Mouse (Mus musculus): Measurements from ENCODE around the gene Hagh. TPM values are rescaled to one million over a fixed set of nuclear protein-coding genes. Genes with fewer than 3 reads are reported as not detected.

Gene Hagh
- polyA plus RNA-seq (2012), result 23.5 and 28.8 TPM in 2 replicates

DNA sequence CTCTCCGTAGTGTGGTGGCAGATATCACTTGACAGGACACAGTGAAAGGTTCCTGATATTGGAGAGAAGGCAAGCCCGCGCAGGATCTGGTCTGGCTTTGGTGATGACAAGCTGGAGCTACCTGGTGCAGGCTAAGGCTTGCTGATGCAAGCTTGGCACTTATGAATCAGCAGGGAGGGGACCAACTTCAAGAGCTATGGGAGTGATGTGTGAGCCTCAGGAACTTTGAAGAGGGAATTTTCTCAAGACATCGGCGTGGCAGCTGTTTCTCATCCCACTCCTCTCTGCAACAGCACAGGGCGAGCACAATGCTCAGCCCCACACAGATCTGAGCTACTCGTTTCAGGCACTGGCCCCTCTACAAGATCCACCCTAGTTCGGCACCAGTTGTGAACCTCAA is at the start of gene Hagh:
TSS of gene Hagh (plus strand) at position 302 of the 400 bp plus-strand sequence.

GRCm38 (mm10) chr17:24803952-24804951 is 35.7 kb upstream of the Hagh start, which contains the start of gene Meiob:
Gene Meiob, plus strand, starts transcription at chr17:24804289.

GRCm38 (mm10) chr17:24850065-24850772 is 10.3 kb downstream of the Hagh start, which contains the start of gene Fahd1:
Gene Fahd1, minus strand, starts transcription at chr17:24850364.

GRCm38 (mm10) chr17:24865776-24866175 is 25.8 kb downstream of the Hagh start, which contains the start of gene Igfals:
Gene Igfals, plus strand, starts transcription at chr17:24865997.

DNA sequence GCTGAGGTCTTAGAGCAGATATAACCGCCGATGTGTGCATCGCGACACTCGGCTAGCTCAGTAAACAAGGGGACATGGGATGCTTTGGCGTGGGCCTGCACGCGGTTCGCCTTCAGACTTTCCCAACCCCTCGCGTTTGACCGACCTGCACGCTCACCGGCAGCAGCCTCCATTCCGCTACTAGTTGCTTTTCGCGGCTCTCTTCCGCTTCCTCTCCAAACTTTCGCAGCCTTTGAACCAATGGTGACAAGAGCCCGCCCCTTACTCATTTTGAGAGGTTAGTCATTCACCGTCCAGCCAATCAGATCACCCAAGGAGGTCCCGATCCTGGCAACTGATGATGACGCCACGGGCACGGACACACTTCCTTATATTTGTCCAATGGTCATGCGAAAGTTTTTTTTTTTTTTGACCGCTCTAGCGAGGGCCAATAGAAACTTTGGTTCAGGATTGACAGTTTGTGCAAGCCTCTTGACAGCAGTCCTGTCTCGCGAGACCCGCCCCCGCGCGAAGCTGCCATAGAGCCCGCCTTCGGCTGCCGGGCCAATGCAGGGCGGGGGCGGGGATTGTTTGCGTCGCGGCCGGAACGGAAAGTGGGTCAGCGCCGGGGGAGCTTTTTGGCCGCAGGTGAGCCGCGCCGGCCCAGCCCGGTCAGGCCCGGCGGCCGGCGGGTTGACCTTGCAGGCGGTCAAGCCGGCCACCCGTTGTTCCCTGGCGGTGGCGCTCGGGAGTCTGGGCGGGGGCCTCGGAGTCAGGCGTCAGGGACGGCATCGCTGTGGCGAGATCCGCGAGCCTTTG is 46.4 kb downstream of the Hagh start, which contains the start of the genes Nubp2 and Spsb3:
TSS of gene Nubp2 (minus strand) at position 216 of the 798 bp plus-strand sequence.
TSS of gene Spsb3 (plus strand) at position 510 of the 798 bp plus-strand sequence.

DNA sequence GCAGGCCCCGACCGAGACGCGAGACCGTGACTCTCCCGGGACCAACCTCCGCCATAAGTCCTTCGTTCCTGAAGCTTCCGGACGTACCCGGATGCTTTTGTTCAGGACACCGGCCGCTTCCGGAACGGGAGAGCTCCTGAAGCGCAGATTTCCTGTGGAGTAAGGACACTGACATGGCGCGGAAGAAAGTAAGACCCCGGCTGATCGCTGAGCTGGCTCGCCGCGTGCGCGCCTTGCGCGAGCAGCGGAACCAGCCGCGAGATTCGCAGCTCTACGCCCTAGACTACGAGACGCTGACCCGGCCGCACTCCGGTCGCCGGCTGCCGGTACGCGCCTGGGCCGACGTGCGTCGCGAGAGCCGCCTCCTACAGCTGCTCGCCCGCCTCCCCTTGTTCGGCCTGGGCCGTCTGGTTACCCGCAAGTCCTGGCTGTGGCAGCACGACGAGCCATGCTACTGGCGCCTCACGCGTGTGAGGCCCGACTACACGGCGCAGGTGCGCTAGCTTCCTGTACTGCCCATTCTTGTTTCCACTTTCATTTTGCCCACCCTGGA is 55.1 kb downstream of the Hagh start, which contains the start of the genes Eme2 and Mrps34:
TSS of gene Eme2 (minus strand) at position 93 of the 553 bp plus-strand sequence.
TSS of gene Mrps34 (plus strand) at position 122 of the 553 bp plus-strand sequence.

GRCm38 (mm10) chr17:24896241-24896992 is 56.5 kb downstream of the Hagh start, which contains the start of gene Nme3:
Gene Nme3, plus strand, starts transcription at chr17:24896500.

Other genes with a start within 250 kb of the Hagh start
- gene Tsc2, start 207.5 kb upstream of the Hagh start, polyA plus RNA-seq (2012), result 54.9 and 75.1 TPM in 2 replicates
- 13.1 and 14.7 TPM in 2 replicates for gene Nthl1, start 207.5 kb upstream of the Hagh start, polyA plus RNA-seq (2012)
- gene Slc9a3r2, start 189.8 kb upstream of the Hagh start, polyA plus RNA-seq (2012), result 6.3 and 8.8 TPM in 2 replicates
- 1.1 and 1.8 TPM in 2 replicates for gene Npw, start 181.7 kb upstream of the Hagh start, polyA plus RNA-seq (2012)
- gene Zfp598, start 170.5 kb upstream of the Hagh start, polyA plus RNA-seq (2012), result 115 and 133 TPM in 2 replicates
- 0.09 and 0.17 TPM in 2 replicates for gene Syngr3, start 150.2 kb upstream of the Hagh start, polyA plus RNA-seq (2012)
- 83.1 and 98.4 TPM in 2 replicates for gene Gfer, start 144.0 kb upstream of the Hagh start, polyA plus RNA-seq (2012)
- gene Noxo1, start 143.9 kb upstream of the Hagh start, polyA plus RNA-seq (2012), result 1.4 and 1.9 TPM in 2 replicates
- gene Tbl3, start 132.5 kb upstream of the Hagh start, polyA plus RNA-seq (2012), result 27.5 and 29.5 TPM in 2 replicates
- 0.10 and 0.29 TPM in 2 replicates for gene Rnf151, start 122.1 kb upstream of the Hagh start, polyA plus RNA-seq (2012)
- 3,004 and 3,175 TPM in 2 replicates for gene Rps2, start 122.0 kb upstream of the Hagh start, polyA plus RNA-seq (2012)
- gene Ndufb10, start 115.7 kb upstream of the Hagh start, polyA plus RNA-seq (2012), result 406 and 479 TPM in 2 replicates
- 0.62 and 0.84 TPM in 2 replicates for gene Rpl3l, start 112.3 kb upstream of the Hagh start, polyA plus RNA-seq (2012)
- 41.5 and 68.8 TPM in 2 replicates for gene Msrb1, start 103.5 kb upstream of the Hagh start, polyA plus RNA-seq (2012)
- 0.26 and 0.34 TPM in 2 replicates for gene Hs3st6, start 87.2 kb upstream of the Hagh start, polyA plus RNA-seq (2012)
- gene Meiob, start 35.9 kb upstream of the Hagh start, polyA plus RNA-seq (2012), result not detected in 2 replicates
- 4.0 and 4.1 TPM in 2 replicates for gene Fahd1, start 10.2 kb downstream of the Hagh start, polyA plus RNA-seq (2012)
- 0.05 and 0.10 TPM in 2 replicates for gene Igfals, start 25.9 kb downstream of the Hagh start, polyA plus RNA-seq (2012)
- 90.9 and 102 TPM in 2 replicates for gene Nubp2, start 46.2 kb downstream of the Hagh start, polyA plus RNA-seq (2012)
- 36.2 and 37.4 TPM in 2 replicates for gene Spsb3, start 46.5 kb downstream of the Hagh start, polyA plus RNA-seq (2012)
- 16.0 and 16.9 TPM in 2 replicates for gene Eme2, start 54.9 kb downstream of the Hagh start, polyA plus RNA-seq (2012)
- 84.7 and 84.8 TPM in 2 replicates for gene Mrps34, start 55.0 kb downstream of the Hagh start, polyA plus RNA-seq (2012)
- 19.9 and 26.0 TPM in 2 replicates for gene Nme3, start 56.4 kb downstream of the Hagh start, polyA plus RNA-seq (2012)
- gene Mapk8ip3, start 96.8 kb downstream of the Hagh start, polyA plus RNA-seq (2012), result 47.5 and 84.7 TPM in 2 replicates
- 21.6 and 25.1 TPM in 2 replicates for gene Jpt2, start 120.5 kb downstream of the Hagh start, polyA plus RNA-seq (2012)
- 23.0 and 36.4 TPM in 2 replicates for gene Cramp1l, start 175.6 kb downstream of the Hagh start, polyA plus RNA-seq (2012)
- gene Ift140, start 175.9 kb downstream of the Hagh start, polyA plus RNA-seq (2012), result 12.2 and 12.3 TPM in 2 replicates
- not detected in 2 replicates for gene Tmem204, start 243.4 kb downstream of the Hagh start, polyA plus RNA-seq (2012)

All from megakaryocyte-erythroid progenitor cell, adult 5 weeks (primary cell).